Mouse (Mus musculus): ENCODE results near the gene Stub1.

GRCm38 (mm10) chr17:25880196-25880910 lies 47.1 kb upstream of the Stub1 start, which contains the start of gene Wfikkn1:
- no peak for TF ChIP-seq CTCF (IDR thresholded peaks at IDR 0.05; ENCODE audit: control insufficient read depth, insufficient read depth, insufficient read length)
- no peak for TF ChIP-seq USF1 (IDR thresholded peaks at IDR 0.05; ENCODE audit: low read depth)
- TF ChIP-seq MYOG (IDR thresholded peaks at IDR 0.05; ENCODE audit: control insufficient read depth, extremely low read depth, insufficient read length) = no peak
- no peak for TF ChIP-seq MYOD1 (IDR thresholded peaks at IDR 0.05; ENCODE audit: control insufficient read depth, insufficient read length, low read depth)
